Mouse (Mus musculus): ENCODE measurements around the gene Mrps14.

DNA sequence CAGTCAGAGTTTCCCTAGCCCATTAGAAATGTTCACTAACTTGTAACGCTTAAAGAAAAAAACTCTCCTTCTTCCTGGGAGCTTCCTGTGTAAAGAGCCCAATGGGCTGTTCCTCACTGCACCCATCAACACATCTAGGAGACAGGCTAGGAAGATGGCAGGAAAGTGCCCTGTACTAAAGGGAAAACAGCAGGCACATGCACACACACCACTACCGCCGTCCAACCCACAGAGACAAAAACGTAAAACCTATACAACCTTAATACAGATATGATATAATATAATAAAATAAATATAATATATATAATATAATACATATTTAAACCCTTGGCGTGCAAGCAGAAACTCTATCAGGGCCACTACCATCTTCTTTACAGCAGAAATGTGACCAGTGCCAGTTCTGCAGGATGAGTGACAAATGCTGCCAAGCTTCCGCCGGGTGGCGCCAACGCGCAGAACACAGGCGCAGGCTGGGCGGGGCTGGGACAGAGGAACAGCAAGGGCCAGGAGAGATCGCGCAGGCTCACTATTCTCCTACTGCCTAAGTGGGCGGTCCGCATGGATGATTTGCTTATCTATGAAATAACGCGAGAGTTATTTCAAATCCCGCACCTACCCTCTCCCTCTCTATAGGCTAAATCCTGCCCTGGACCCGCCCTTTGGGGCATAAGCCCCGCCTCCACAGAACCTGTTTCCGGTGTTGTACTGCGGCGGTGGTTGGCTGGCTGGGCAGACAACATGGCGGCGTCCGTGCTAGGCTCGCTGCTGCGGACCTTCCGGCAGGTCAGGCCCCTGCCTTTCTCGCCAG, at the start of gene Mrps14:
- peak; percentile 97 for TF ChIP-seq CTCF (IDR thresholded peaks at IDR 0.05; ENCODE audit: low read depth)
- TF ChIP-seq EP300 (IDR thresholded peaks at IDR 0.05; ENCODE audit: low read depth): peak; percentile 41; the same call in 1 of the 2 replicates
